Comparison of ENCODE assay signal across 9 mouse cellular contexts in the genomic region with DNA sequence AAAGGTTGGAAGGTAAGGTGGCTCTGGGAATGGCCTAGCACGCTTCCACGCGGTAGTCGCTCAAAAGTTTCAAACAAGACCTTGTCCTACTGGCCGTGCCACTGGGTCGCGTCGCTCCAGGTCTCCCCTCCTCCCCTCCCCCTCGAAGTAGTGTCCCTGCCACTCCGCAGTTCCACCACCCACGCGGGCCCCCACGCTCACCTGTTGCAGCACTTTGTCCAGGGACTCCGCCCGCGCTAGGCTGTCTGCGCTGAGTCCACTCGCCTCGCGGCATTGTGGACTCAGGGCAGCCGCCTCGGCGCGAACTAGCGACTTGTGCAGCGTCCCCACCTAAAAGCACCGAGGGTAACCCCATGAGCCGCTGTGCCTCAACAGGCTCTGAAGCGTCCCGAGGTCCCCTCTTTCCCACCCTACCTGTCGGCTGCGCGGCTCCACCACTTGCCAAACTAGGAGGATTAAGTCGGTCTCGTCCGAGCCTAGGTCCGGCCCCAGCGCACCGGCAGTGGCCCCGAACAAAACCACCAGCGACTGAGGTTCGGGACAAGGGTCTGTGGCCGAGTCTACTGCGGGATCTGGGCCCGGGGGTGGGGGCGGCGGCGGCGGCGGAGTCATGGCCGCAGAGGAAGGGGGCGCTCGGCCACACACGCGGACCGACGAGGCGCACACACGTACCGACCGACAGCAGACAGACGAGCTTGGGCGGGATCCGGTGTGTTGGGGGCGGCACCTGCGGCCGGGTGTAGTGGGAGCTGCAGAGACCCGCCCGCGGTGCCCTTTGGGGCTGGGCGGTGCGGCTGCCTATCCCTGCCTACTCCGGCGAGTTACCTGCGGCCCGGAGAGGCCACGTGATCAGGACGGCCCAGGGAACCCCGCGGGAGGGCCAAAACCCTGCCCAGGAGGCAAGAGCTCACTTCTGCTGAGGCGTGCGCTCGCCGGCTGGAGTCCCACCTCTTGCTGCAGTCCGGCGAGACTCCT. TPM values are rescaled to one million over a fixed set of nuclear protein-coding genes. Genes with fewer than 3 reads are reported as not detected.
DNase-seq lines count a peak whose midpoint lies in the region; ATAC-seq lines count a peak whose summit lies in the region.
"Had no signal": no experiment of that assay in that cellular context is flagged by ENCODE, and none has a peak within 500 bp of the region (broad histone marks: within the 10 kb centered on the region; RNA-seq: fewer than 3 reads in every experiment).

TSS of gene Esrp2 (minus strand) at position 819 of the 975 bp plus-strand sequence.

- H3K4me2 ChIP-seq in embryonic facial prominence, embryonic 14.5 days (ENCODE audit: low read depth, low read length) = peak within 1 kb of the TSS; percentile 95
- H3K4me2 ChIP-seq in hindbrain, embryonic 15.5 days = peak within 1 kb of the TSS; percentile 73
- peak within 1 kb of the TSS; percentile 92 for H3K4me2 ChIP-seq in midbrain, embryonic 15.5 days

- peak within 1 kb of the TSS; percentile 50 for H3K4me3 ChIP-seq in embryonic facial prominence, embryonic 14.5 days (ENCODE audit: low read depth, low read length)
- H3K4me3 ChIP-seq in hindbrain, embryonic 15.5 days = peak within 1 kb of the TSS; percentile 46
- H3K4me3 ChIP-seq in midbrain, embryonic 15.5 days = peak within 1 kb of the TSS; percentile 41

- peak; percentile 79 for DNase-seq in adrenal gland, postnatal 10 days
- DNase-seq in adrenal gland, adult 18-20 months (ENCODE audit: low spot score in 2 of 2) = no peak
- DNase-seq in embryonic facial prominence, embryonic 14.5 days (ENCODE audit: low spot score) = peak; percentile 80
- DNase-seq in liver = peak; percentile 76
- peak; percentile 80 for DNase-seq in thymus, postnatal 4 days
- DNase-seq in gastrocnemius, adult 18-20 months (ENCODE audit: low spot score) = no peak

- peaks cover 41% of the 10 kb centered on the region for H3K27me3 ChIP-seq in embryonic facial prominence, embryonic 14.5 days (replicated peaks; ENCODE audit: control insufficient read depth, insufficient read depth, low read length)
- H3K27me3 ChIP-seq in hindbrain, embryonic 15.5 days = peaks cover 67% of the 10 kb centered on the region
- peaks cover 77% of the 10 kb centered on the region for H3K27me3 ChIP-seq in midbrain, embryonic 15.5 days (replicated peaks)

- ATAC-seq in embryonic facial prominence, embryonic 14.5 days (ENCODE audit: low read depth) = peak; percentile 67
- no peak for ATAC-seq in hindbrain, embryonic 15.5 days (ENCODE audit: low FRiP score, low read depth)
- ATAC-seq in midbrain, embryonic 15.5 days (replicated peaks) = no peak

- H3K4me1 ChIP-seq in embryonic facial prominence, embryonic 14.5 days (ENCODE audit: control insufficient read depth, insufficient read depth, low read length) = 0 out of 2 replicates have a peak, but pooled peaks cover 4% of the 10 kb centered on the region
- peaks cover 25% of the 10 kb centered on the region for H3K4me1 ChIP-seq in hindbrain, embryonic 15.5 days (replicated peaks)
- H3K4me1 ChIP-seq in midbrain, embryonic 15.5 days = peaks cover 33% of the 10 kb centered on the region

- peak within 1 kb of the TSS; percentile 53 for H3K9ac ChIP-seq in embryonic facial prominence, embryonic 14.5 days (ENCODE audit: low read depth, low read length)
- H3K9ac ChIP-seq in hindbrain, embryonic 15.5 days = peak within 1 kb of the TSS; percentile 40
- peak within 1 kb of the TSS; percentile 52 for H3K9ac ChIP-seq in midbrain, embryonic 15.5 days

- H3K36me3 ChIP-seq in embryonic facial prominence, embryonic 14.5 days (ENCODE audit: control insufficient read depth, insufficient read depth, low read length) = peaks cover 16% of the 10 kb centered on the region; the same call in 1 of the 2 replicates
- no peaks in the 10 kb centered on the region for H3K36me3 ChIP-seq in hindbrain, embryonic 15.5 days
- H3K36me3 ChIP-seq in midbrain, embryonic 15.5 days (replicated peaks) = no peaks in the 10 kb centered on the region; the same call in 1 of the 2 replicates

- H3K9me3 ChIP-seq in embryonic facial prominence, embryonic 14.5 days (ENCODE audit: control insufficient read depth, low read length) = no peaks in the 10 kb centered on the region
- no peaks in the 10 kb centered on the region for H3K9me3 ChIP-seq in hindbrain, embryonic 15.5 days
- no peaks in the 10 kb centered on the region for H3K9me3 ChIP-seq in midbrain, embryonic 15.5 days

- under 1% methylated on average over 54 of the region's 86 CpGs for WGBS in embryonic facial prominence, embryonic 14.5 days
- 1% methylated on average over 83 of the region's 86 CpGs for WGBS in hindbrain, embryonic 15.5 days
- WGBS in midbrain, embryonic 15.5 days = 1% methylated on average over 85 of the region's 86 CpGs

- peak within 1 kb of the TSS; percentile 71 for H3K27ac ChIP-seq in embryonic facial prominence, embryonic 14.5 days (replicated peaks; ENCODE audit: low read depth, low read length)
- no peak within 1 kb of the TSS for H3K27ac ChIP-seq in hindbrain, embryonic 15.5 days (replicated peaks)
- no peak within 1 kb of the TSS for H3K27ac ChIP-seq in midbrain, embryonic 15.5 days

RNA-seq across cellular contexts. Expression of gene Esrp2, which starts in this region (rescaled TPM):
- 10 to 100 TPM; 14.8 to 15.4 TPM for total RNA-seq in adrenal gland, postnatal 10 days (2021)
- 1 to 10 TPM in 1 of 2 experiments, under 1 TPM in 1; 0.61 to 1.5 TPM for total RNA-seq in adrenal gland, adult 18-20 months (2021)
- polyA plus RNA-seq in embryonic facial prominence, embryonic 14.5 days (2014; fragmentation: Nextera tagmentation; extraction: Ambion mirVana) = 14.9 and 20.0 TPM in 2 replicates
- polyA plus RNA-seq in hindbrain, embryonic 15.5 days (2015; fragmentation: Nextera tagmentation; extraction: Ambion mirVana) = 0.17 and 0.21 TPM in 2 replicates
- polyA plus RNA-seq in midbrain, embryonic 15.5 days (2015; fragmentation: Nextera tagmentation; extraction: Ambion mirVana) = 0.37 and 0.38 TPM in 2 replicates
- total RNA-seq in gastrocnemius, adult 18-20 months (2021) = not detected
- total RNA-seq: left cerebral cortex, postnatal 10 days had no signal

Comparison
In these comparisons a context has a peak if more than half of its experiments do, and no peak if none do; other contexts are left out.
1. RNA of gene Esrp2 (total RNA-seq): 14.8 to 15.4 TPM in adrenal gland, postnatal 10 days; 0.61 to 1.5 TPM in adrenal gland, adult 18-20 months and not detected in gastrocnemius, adult 18-20 months; every median in the first group is over 4 times any median in the second.
2. RNA of gene Esrp2 (polyA plus RNA-seq): 14.9 to 20.0 TPM in embryonic facial prominence, embryonic 14.5 days; 0.37 to 0.38 TPM in midbrain, embryonic 15.5 days and 0.17 to 0.21 TPM in hindbrain, embryonic 15.5 days; every median in the first group is over 10 times any median in the second.
3. DNase-seq: peak in adrenal gland, postnatal 10 days (single experiment), embryonic facial prominence, embryonic 14.5 days (single experiment), liver (single experiment) and thymus, postnatal 4 days (single experiment); none in adrenal gland, adult 18-20 months (0 of 2) and gastrocnemius, adult 18-20 months (single experiment).
4. Peak in every context shown above with its lines, with median percentiles within 50 percentile points of each other: H3K4me2 ChIP-seq, H3K4me3 ChIP-seq and H3K9ac ChIP-seq.